Mouse (Mus musculus) kidney, adult 2 months (tissue): Measurements from ENCODE around the gene Dnal4.

Experiments used
- CTCF ChIP-seq: fragments of 200-500 bp; conservative IDR thresholded peaks from 2 replicates; pipeline ENCODE4 v1.5.1; 2011; ENCODE audit warnings: low read depth, mild to moderate bottlenecking, control low read depth, low read length, moderate library complexity, mixed read lengths; ENCODE audit not compliant: insufficient read depth, insufficient read length
- POLR2A ChIP-seq: fragments of 200-500 bp; IDR thresholded peaks from one replicate; pipeline ENCODE4 v1.6.1; 2011; ENCODE audit warnings: low read depth, low read length, control low read depth

- TF ChIP-seq POLR2A (no peak), CTCF (no peak)
These were observed 24.3 kb downstream of the Dnal4 start for GRCm38 (mm10) chr15:79753420-79753752.
